Mouse (Mus musculus): ENCODE data around the gene Zranb1. TPM values are rescaled to one million over a fixed set of nuclear protein-coding genes. Genes with fewer than 3 reads are reported as not detected.
A peak's percentile ranks its signal among the peaks of the same experiment; 100 is the strongest.

Zranb1 gene
- polyA plus RNA-seq, 1 experiment from 2014 or later, result 20.5 TPM

DNA sequence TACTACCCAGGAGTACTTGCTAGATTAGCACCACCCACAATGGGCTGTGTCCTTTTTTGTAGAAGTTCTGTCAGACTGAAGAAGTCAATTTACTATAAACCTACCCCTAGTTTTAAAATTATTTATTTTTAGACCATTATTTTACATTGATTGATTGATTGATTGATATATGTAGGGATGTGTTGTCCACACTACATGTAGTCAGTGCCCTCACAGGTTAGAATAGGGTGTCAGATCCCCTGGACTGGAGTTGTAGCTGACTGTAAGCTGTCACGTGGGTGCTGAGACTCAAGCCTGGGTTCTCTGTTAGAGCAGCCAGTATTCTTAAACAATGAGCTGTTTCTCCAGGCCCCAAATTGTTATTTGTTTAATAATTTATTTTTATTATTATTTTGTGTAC is 37.6 kb upstream of the Zranb1 start:
- Histone ChIP-seq H3K4me3 (replicated peaks) (no peak overlapping the region), H3K4me1 (replicated peaks) (no peaks in the 10 kb centered on the region), H3K27me3 (no peaks in the 10 kb centered on the region), H3K9me3 (no peaks in the 10 kb centered on the region), H3K36me3 (no peaks in the 10 kb centered on the region), H3K27ac (no peak overlapping the region), H3K9ac (replicated peaks) (no peak overlapping the region), H3K4me2 (replicated peaks) (no peak overlapping the region)
- ATAC-seq, result no peak
- WGBS, result 91% methylated on average over 1 of the region's 1 CpGs

DNA sequence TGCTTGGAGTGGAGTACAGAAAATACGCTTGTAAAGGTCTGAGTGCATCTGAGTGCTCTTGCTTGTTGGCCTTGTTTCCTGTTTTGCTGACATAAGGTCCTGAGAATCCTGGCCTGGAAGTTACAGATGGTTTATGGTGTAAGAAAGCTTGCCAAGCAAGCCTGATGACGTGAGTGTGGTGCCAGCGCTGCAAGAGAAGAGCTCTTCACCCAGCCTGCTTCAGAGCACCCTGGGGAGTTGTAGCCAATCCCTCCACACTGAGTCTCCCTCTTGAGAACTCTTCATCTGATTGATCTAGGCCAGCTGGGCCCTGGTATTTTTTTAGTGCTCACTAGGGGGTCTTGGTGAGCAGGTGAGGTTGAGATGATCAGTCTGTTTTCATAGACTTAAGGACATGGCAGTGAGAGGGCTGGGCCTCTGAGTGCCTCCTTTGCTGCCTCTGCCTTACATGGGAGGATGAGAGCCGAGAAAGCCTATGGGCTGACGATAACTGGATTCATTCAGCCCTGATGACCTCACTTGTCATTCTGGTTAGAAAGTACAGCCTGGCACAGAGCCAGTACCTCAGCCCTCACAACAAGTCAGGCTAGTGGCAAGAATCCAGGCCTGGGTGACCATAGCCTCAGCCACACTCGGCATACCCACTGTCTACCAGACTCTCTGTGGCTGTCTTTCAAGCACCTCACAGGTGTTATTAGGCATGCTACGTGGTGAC is 35.9 kb upstream of the Zranb1 start:
- Histone ChIP-seq H3K27ac (no peak overlapping the region), H3K4me3 (replicated peaks) (no peak overlapping the region), H3K27me3 (no peaks in the 10 kb centered on the region), H3K4me2 (replicated peaks) (no peak overlapping the region), H3K9ac (replicated peaks) (no peak overlapping the region), H3K36me3 (no peaks in the 10 kb centered on the region), H3K9me3 (no peaks in the 10 kb centered on the region), H3K4me1 (replicated peaks) (no peaks in the 10 kb centered on the region)
- ATAC-seq, result no peak
- 72% methylated on average over 7 of the region's 7 CpGs for WGBS

DNA sequence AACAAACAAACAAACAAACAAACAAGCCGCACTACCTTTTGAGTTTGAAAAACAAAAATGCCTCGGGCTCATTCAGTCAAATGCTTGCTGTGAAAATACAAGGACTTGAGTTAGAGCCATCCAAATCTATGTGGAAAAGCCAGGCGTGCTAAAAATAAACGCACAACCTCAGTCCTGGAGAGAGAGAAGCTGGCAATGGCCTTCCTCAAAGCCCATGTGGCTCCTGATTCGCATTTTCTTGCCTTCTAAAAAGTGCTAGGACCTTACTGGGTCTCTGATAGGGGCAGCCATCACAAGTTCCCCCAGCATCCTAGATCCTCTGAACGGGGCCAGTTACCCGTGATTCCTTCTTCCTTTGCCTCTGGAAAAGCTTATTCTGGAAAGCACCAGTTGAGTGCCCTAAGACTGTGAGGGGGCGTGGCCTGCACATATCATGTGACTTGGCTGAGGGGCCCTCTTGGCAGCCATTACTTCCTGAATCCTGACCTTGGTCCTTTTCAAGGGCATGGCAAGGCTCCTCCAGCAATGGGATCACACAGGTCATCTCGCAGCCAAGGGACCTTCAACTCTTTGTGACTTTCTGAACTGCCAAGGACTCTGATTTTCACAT is 34.6 kb upstream of the Zranb1 start:
- 92% methylated on average over 9 of the region's 9 CpGs for WGBS
- H3K9ac ChIP-seq (replicated peaks), result no peak overlapping the region
- H3K9me3 ChIP-seq, result no peaks in the 10 kb centered on the region

DNA sequence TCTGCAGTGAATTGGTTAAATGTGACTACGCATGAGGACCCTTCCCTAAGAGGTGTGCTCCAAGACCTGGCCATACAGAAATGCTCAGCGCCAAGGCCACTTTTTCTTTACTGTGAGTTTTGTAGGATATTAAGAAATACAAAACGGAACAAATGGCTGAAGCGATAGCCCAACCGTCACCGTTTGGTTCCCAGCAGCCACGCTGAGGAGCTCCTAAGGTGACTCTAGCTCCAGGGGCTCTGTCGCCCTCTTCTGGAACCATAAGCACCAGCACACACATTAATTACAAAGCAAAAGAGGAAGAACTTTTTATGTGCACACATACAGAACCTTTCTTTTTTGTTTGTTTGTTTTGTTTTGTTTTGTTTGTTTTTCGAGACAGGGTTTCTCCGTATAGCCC is 33.7 kb upstream of the Zranb1 start:
- no peak overlapping the region for H3K4me3 ChIP-seq (replicated peaks)
- no peak overlapping the region for H3K27ac ChIP-seq
- no peak for ATAC-seq
- WGBS, result 86% methylated on average over 10 of the region's 10 CpGs
- no peak overlapping the region for H3K4me2 ChIP-seq (replicated peaks)
- no peaks in the 10 kb centered on the region for H3K27me3 ChIP-seq
- no peaks in the 10 kb centered on the region for H3K4me1 ChIP-seq (replicated peaks)
- no peak overlapping the region for H3K9ac ChIP-seq (replicated peaks)
- no peaks in the 10 kb centered on the region for H3K36me3 ChIP-seq
- H3K9me3 ChIP-seq, result no peaks in the 10 kb centered on the region

More for the DNA sequence above, 34.6 kb upstream of the Zranb1 start:
- Histone ChIP-seq H3K36me3 (no peaks in the 10 kb centered on the region), H3K27ac (no peak overlapping the region), H3K27me3 (no peaks in the 10 kb centered on the region), H3K4me3 (replicated peaks) (no peak overlapping the region), H3K4me2 (replicated peaks) (no peak overlapping the region), H3K4me1 (replicated peaks) (no peaks in the 10 kb centered on the region)
- ATAC-seq, result no peak

DNA sequence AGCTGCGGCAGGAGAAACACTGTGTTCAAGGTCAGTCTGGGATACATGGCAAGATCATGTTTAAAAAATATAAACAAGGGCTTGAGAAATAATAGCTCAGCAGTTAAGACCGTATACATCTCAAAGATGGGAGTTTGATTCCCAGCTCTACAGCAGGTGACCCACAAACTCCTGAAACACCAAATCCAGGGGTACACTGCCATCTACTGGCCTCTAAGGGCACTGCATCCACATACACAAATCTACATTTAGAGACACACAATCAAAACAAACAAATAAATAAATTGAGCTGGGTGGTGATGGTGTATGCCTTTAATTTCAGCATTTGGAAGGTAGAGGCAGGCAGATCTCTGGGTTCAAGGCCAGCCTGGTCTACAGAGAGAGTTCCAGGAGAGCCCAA is 32.7 kb upstream of the Zranb1 start:
- Histone ChIP-seq H3K27me3 (no peaks in the 10 kb centered on the region), H3K9ac (replicated peaks) (no peak overlapping the region), H3K9me3 (no peaks in the 10 kb centered on the region), H3K4me1 (replicated peaks) (no peaks in the 10 kb centered on the region), H3K4me2 (replicated peaks) (no peak overlapping the region), H3K36me3 (no peaks in the 10 kb centered on the region), H3K4me3 (replicated peaks) (no peak overlapping the region), H3K27ac (no peak overlapping the region)
- no peak for ATAC-seq
- WGBS, result 94% methylated on average over 2 of the region's 2 CpGs

DNA sequence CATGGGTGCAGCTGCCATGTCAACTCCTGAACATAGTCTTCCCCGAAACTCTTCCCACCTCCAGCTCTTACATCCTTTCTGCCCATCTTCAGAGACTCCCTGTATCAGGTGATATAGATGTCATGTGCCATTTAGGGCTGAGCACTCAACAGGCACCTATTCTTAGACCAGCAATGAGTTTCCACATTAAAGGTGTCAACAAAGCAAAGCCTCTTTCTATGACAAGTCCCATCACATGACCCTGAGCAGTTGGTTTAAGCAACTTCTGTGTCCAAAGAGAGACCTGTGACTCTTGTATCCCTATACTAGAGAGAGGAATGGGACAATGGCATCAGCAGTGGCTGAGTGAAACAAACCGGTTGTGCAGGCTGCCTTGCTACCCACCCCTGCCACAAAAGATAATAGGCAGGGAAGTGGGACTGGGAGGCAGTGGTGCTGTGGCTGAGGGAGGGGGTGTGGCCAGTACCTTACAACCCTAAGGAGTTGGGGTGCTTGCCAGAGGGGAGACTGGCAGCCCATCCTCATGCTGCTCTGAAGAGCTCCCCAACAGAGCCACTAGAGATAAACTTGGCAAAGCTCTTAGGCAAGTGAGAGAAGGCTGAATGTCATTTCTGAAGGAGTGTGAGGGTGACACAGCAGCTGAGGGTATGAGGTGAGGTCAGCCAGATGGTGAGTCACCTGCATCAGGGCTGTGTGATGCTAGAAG is 30.0 kb upstream of the Zranb1 start:
- no peaks in the 10 kb centered on the region for H3K9me3 ChIP-seq
- no peaks in the 10 kb centered on the region for H3K4me1 ChIP-seq (replicated peaks)
- 49% methylated on average over 2 of the region's 2 CpGs for WGBS
- no peak for ATAC-seq
- no peak overlapping the region for H3K4me3 ChIP-seq (replicated peaks)
- H3K36me3 ChIP-seq, result no peaks in the 10 kb centered on the region
- no peaks in the 10 kb centered on the region for H3K27me3 ChIP-seq
- H3K27ac ChIP-seq, result no peak overlapping the region
- no peak overlapping the region for H3K9ac ChIP-seq (replicated peaks)
- H3K4me2 ChIP-seq (replicated peaks), result no peak overlapping the region

DNA sequence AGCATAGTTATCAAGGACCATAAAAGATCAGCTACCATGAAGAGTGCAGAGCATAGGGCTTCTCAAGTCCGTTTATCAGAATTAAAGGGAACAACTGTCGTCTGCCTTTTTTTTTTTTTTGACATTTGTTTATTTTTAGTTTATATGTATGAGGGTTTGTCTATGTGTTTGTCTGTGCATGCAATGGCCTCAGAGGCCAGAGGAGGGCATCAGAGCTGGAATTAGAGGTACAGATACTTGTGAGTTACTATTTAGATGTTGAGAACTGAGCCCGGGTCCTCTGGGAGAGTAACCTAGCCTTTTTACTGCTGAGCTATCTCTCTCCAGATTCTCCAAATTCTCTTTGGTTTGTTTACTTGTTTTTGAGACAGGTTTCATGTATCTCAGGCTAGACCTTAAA is 27.1 kb upstream of the Zranb1 start:
- WGBS, result 81% methylated on average over 3 of the region's 3 CpGs
- H3K4me2 ChIP-seq (replicated peaks), result no peak overlapping the region
- no peaks in the 10 kb centered on the region for H3K4me1 ChIP-seq (replicated peaks)
- H3K36me3 ChIP-seq, result no peaks in the 10 kb centered on the region
- peaks cover 7% of the 10 kb centered on the region for H3K9me3 ChIP-seq
- H3K4me3 ChIP-seq (replicated peaks), result no peak overlapping the region
- no peaks in the 10 kb centered on the region for H3K27me3 ChIP-seq
- H3K27ac ChIP-seq, result no peak overlapping the region
- ATAC-seq, result no peak
- no peak overlapping the region for H3K9ac ChIP-seq (replicated peaks)

DNA sequence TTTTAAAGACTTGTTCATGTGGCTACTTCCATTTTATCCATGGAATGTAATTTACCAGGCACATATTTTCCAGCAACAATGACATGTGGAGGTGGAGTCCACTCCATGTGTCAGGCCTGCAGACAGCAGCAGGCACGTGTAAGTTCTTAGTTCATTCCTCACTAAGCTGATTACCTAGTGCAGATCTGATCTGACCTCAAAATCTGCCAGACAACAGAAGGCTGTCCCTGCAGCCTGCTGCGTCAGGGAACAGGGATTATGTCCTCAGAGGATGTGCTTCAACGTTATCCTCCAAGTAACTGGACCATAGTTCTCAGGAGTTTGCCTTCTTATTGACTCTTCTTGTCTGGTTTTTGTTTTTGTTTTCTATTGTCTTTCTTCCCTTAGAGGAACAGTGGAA is 9.0 kb upstream of the Zranb1 start:
- no peak overlapping the region for H3K9ac ChIP-seq (replicated peaks)
- ATAC-seq, result no peak
- WGBS, result 23% methylated on average over 3 of the region's 3 CpGs

DNA sequence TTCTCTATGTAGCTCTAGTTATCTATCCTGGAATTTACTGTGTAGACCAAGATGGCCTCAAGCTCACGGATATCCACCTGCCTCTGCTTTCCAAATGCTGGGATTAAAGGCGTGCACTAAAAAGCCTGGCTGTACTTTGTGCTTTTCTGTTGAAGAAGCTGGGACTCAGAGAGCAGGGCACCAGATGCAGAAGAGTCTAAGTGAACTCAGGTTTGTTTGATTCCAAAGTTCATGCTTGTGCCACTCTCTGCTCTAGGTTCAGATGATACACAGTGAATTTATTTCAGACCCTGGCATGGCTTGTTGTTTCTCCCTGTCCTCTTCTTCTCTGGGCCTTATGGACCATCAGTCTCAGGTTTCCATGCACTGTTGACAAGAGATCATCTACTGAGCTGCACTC is 5.7 kb upstream of the Zranb1 start:
- no peaks in the 10 kb centered on the region for H3K9me3 ChIP-seq
- no peak overlapping the region for H3K4me2 ChIP-seq (replicated peaks)
- no peak overlapping the region for H3K4me3 ChIP-seq (replicated peaks)
- no peak for ATAC-seq
- peaks cover 2% of the 10 kb centered on the region for H3K4me1 ChIP-seq (replicated peaks)
- H3K27ac ChIP-seq, result no peak overlapping the region
- WGBS, result 75% methylated on average over 2 of the region's 2 CpGs
- no peaks in the 10 kb centered on the region for H3K27me3 ChIP-seq
- H3K36me3 ChIP-seq, result no peaks in the 10 kb centered on the region
- H3K9ac ChIP-seq (replicated peaks), result no peak overlapping the region

More for the DNA sequence above, 9.0 kb upstream of the Zranb1 start:
- no peaks in the 10 kb centered on the region for H3K27me3 ChIP-seq
- H3K4me3 ChIP-seq (replicated peaks), result no peak overlapping the region
- no peak overlapping the region for H3K4me2 ChIP-seq (replicated peaks)
- H3K4me1 ChIP-seq (replicated peaks), result no peaks in the 10 kb centered on the region
- H3K27ac ChIP-seq, result no peak overlapping the region
- H3K36me3 ChIP-seq, result no peaks in the 10 kb centered on the region
- H3K9me3 ChIP-seq, result peaks cover 4% of the 10 kb centered on the region; the same call in 1 of the 2 replicates

DNA sequence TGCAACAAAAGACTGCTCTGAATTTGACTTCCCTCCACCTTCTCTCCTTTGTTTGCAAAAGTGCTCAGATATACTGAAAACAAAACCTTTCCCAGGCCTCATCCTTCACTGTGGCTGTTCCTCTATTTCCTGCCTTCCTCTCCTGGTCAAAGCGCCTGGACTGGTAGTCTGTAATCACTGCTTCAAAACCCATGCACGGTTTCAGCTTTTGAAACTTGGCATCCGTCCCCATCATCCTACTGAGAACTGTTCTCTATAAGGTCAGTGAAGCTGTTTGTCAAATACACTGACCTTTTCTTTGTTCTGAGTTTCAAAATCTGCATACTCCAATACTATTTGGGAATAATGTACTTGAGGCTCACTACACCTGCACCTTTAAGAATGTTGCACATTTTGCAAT is 3.7 kb upstream of the Zranb1 start:
- Histone ChIP-seq H3K27ac (no peak overlapping the region), H3K4me2 (replicated peaks) (no peak overlapping the region), H3K4me3 (replicated peaks) (no peak overlapping the region), H3K9me3 (no peaks in the 10 kb centered on the region), H3K27me3 (no peaks in the 10 kb centered on the region), H3K9ac (replicated peaks) (no peak overlapping the region), H3K4me1 (replicated peaks) (peaks cover 8% of the 10 kb centered on the region), H3K36me3 (no peaks in the 10 kb centered on the region)
- no peak for ATAC-seq
- 66% methylated on average over 3 of the region's 3 CpGs for WGBS

DNA sequence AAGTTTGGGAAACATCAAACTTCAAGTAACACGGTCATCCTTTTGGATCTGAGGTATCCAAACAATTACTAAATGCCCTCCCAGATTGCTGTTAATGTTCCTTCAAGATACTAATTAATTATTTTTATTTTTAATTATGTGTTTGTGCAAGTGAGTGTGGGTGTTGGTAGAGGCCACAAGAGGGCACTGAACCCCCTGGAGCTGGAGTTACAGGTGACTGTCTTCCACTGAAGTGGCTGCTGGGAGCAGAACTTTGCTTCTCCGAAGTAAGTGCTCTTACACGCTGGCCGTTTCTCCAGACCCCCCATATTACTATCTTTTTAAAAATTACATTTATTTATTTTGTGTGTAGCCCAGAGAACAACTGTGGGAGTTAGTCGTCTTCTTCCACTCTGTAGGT is 887 bp upstream of the Zranb1 start:
- no peaks in the 10 kb centered on the region for H3K36me3 ChIP-seq
- H3K4me3 ChIP-seq (replicated peaks), result peak overlapping the region; percentile 94
- H3K27ac ChIP-seq, result no peak overlapping the region
- peak overlapping the region; percentile 63 for H3K4me2 ChIP-seq (replicated peaks)
- H3K9ac ChIP-seq (replicated peaks), result peak overlapping the region; percentile 97
- no peaks in the 10 kb centered on the region for H3K27me3 ChIP-seq
- no peaks in the 10 kb centered on the region for H3K9me3 ChIP-seq
- ATAC-seq, result no peak
- 86% methylated on average over 5 of the region's 5 CpGs for WGBS
- peaks cover 19% of the 10 kb centered on the region for H3K4me1 ChIP-seq (replicated peaks)

DNA sequence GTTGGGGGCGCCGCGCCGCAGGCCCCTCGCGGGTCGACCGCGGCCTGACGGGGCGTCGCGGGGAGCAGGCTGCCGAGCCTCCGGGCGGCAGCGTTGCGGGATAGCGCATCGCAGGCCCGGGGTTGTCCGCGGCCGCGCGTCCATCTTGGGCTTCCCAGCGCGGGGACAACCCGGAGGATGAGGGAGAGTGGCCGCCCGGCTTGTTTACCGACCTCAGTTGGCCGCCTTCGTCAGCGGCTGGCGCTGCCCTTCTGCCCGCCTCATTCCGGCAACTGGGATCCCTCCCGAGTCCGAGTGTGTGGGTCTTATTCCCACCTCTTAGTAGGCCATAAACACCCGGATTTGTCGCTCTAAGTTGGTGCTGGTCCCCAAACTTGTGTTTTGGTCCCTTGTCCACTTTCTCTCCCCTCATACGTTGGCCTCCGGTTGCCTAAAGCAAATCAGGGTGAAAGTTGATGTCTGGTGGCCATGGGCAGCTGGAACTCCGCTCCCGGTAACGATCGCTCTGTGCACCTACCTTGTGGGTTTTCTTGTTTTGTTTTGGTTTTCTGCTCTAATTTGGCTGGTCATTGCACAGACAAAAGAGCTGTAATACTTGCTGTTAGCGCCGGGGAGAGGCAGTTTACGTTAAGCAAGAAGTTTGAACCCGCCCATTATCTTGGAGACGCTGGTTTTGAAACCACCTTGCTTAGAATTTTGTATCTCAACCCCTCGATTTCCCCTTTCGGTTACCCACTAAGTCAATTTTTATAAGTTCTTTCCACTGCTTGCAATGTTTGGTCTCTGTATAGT is 814 bp downstream of the Zranb1 start:
- no peaks in the 10 kb centered on the region for H3K27me3 ChIP-seq
- ATAC-seq, result no peak
- no peaks in the 10 kb centered on the region for H3K9me3 ChIP-seq
- H3K27ac ChIP-seq, result peak overlapping the region; percentile 99
- H3K36me3 ChIP-seq, result no peaks in the 10 kb centered on the region
- peak overlapping the region; percentile 94 for H3K4me3 ChIP-seq (replicated peaks)
- peak overlapping the region; percentile 97 for H3K9ac ChIP-seq (replicated peaks)
- peaks cover 19% of the 10 kb centered on the region for H3K4me1 ChIP-seq (replicated peaks)
- H3K4me2 ChIP-seq (replicated peaks), result peak overlapping the region; percentile 74
- WGBS, result under 1% methylated on average over 55 of the region's 55 CpGs
